Mouse (Mus musculus): Measurements from ENCODE around the gene Ksr2. TPM values are rescaled to one million over a fixed set of nuclear protein-coding genes. Genes with fewer than 3 reads are reported as not detected.

Ksr2 gene
- polyA plus RNA-seq, 1 experiment from 2014 or later, result 2.1 TPM

GRCm38 (mm10) chr5:117519858-117520495 lies 106.2 kb downstream of the Ksr2 start:
- H3K27me3 ChIP-seq (ENCODE audit: insufficient read depth, poor library complexity, severe bottlenecking), result no peaks in the 10 kb centered on the region
- no peaks in the 10 kb centered on the region for H3K36me3 ChIP-seq
- DNase-seq (ENCODE audit: low spot score), result no peak
- 43% methylated on average over 4 of the region's 4 CpGs for WGBS
- H3K4me3 ChIP-seq, result no peak overlapping the region
- H3K27ac ChIP-seq, result no peak overlapping the region
- H3K9me3 ChIP-seq, result 0 out of 2 replicates have a peak, but pooled peaks cover 3% of the 10 kb centered on the region
- H3K4me1 ChIP-seq (replicated peaks), result peaks cover 3% of the 10 kb centered on the region; the same call in 1 of the 2 replicates

GRCm38 (mm10) chr5:117521156-117521555 lies 107.4 kb downstream of the Ksr2 start:
- Histone ChIP-seq H3K9me3 (0 out of 2 replicates have a peak, but pooled peaks cover 3% of the 10 kb centered on the region), H3K4me3 (no peak overlapping the region), H3K4me1 (replicated peaks) (peaks cover 3% of the 10 kb centered on the region; the same call in 1 of the 2 replicates), H3K36me3 (no peaks in the 10 kb centered on the region), H3K27ac (no peak overlapping the region), H3K27me3 (ENCODE audit: insufficient read depth, poor library complexity, severe bottlenecking) (no peaks in the 10 kb centered on the region)
- WGBS, result 80% methylated on average over 4 of the region's 4 CpGs
- no peak for DNase-seq (ENCODE audit: low spot score)

- Histone ChIP-seq H3K4me3 (no peak overlapping the region), H3K36me3 (no peaks in the 10 kb centered on the region), H3K27me3 (ENCODE audit: insufficient read depth, poor library complexity, severe bottlenecking) (no peaks in the 10 kb centered on the region), H3K27ac (no peak overlapping the region), H3K4me1 (replicated peaks) (peaks cover 3% of the 10 kb centered on the region; the same call in 1 of the 2 replicates), H3K9me3 (0 out of 2 replicates have a peak, but pooled peaks cover 3% of the 10 kb centered on the region)
- DNase-seq (ENCODE audit: low spot score), result no peak
- WGBS, result 92% methylated on average over 4 of the region's 4 CpGs
These were observed 107.9 kb downstream of the Ksr2 start for GRCm38 (mm10) chr5:117521701-117522100.

- no peaks in the 10 kb centered on the region for H3K27me3 ChIP-seq (ENCODE audit: insufficient read depth, poor library complexity, severe bottlenecking)
- no peak overlapping the region for H3K27ac ChIP-seq
- WGBS, result 71% methylated on average over 4 of the region's 4 CpGs
- no peak for DNase-seq (ENCODE audit: low spot score)
- H3K36me3 ChIP-seq, result no peaks in the 10 kb centered on the region
- H3K4me3 ChIP-seq, result no peak overlapping the region
- no peaks in the 10 kb centered on the region for H3K4me1 ChIP-seq (replicated peaks)
- H3K9me3 ChIP-seq, result 0 out of 2 replicates have a peak, but pooled peaks cover 3% of the 10 kb centered on the region
These were observed 108.7 kb downstream of the Ksr2 start for GRCm38 (mm10) chr5:117522471-117522870.

- Histone ChIP-seq H3K9me3 (0 out of 2 replicates have a peak, but pooled peaks cover 3% of the 10 kb centered on the region), H3K4me1 (replicated peaks) (no peaks in the 10 kb centered on the region), H3K4me3 (no peak overlapping the region), H3K36me3 (no peaks in the 10 kb centered on the region), H3K27me3 (ENCODE audit: insufficient read depth, poor library complexity, severe bottlenecking) (no peaks in the 10 kb centered on the region), H3K27ac (no peak overlapping the region)
- 83% methylated on average over 10 of the region's 10 CpGs for WGBS
- no peak for DNase-seq (ENCODE audit: low spot score)
These were observed 109.2 kb downstream of the Ksr2 start for GRCm38 (mm10) chr5:117523010-117523409.

- Histone ChIP-seq H3K27ac (no peak overlapping the region), H3K4me1 (replicated peaks) (peaks cover 19% of the 10 kb centered on the region), H3K9me3 (no peaks in the 10 kb centered on the region), H3K27me3 (ENCODE audit: insufficient read depth, poor library complexity, severe bottlenecking) (peaks cover 39% of the 10 kb centered on the region), H3K4me3 (no peak overlapping the region), H3K36me3 (no peaks in the 10 kb centered on the region)
- DNase-seq (ENCODE audit: low spot score), result no peak
- WGBS, result 75% methylated on average over 6 of the region's 6 CpGs
These were observed 117.2 kb downstream of the Ksr2 start for GRCm38 (mm10) chr5:117530991-117531390.

GRCm38 (mm10) chr5:117539221-117539620 lies 125.4 kb downstream of the Ksr2 start:
- Histone ChIP-seq H3K9me3 (peaks cover 6% of the 10 kb centered on the region; the same call in 1 of the 2 replicates), H3K4me3 (no peak overlapping the region), H3K27ac (no peak overlapping the region), H3K4me1 (replicated peaks) (peaks cover 10% of the 10 kb centered on the region), H3K27me3 (ENCODE audit: insufficient read depth, poor library complexity, severe bottlenecking) (peaks cover 15% of the 10 kb centered on the region), H3K36me3 (no peaks in the 10 kb centered on the region)
- 81% methylated on average over 3 of the region's 3 CpGs for WGBS
- DNase-seq (ENCODE audit: low spot score), result no peak

- 70% methylated on average over 8 of the region's 8 CpGs for WGBS
- Histone ChIP-seq H3K4me3 (no peak overlapping the region), H3K27ac (no peak overlapping the region), H3K27me3 (ENCODE audit: insufficient read depth, poor library complexity, severe bottlenecking) (no peaks in the 10 kb centered on the region), H3K36me3 (no peaks in the 10 kb centered on the region), H3K4me1 (replicated peaks) (peaks cover 11% of the 10 kb centered on the region), H3K9me3 (peaks cover 6% of the 10 kb centered on the region; the same call in 1 of the 2 replicates)
- no peak for DNase-seq (ENCODE audit: low spot score)
These were observed 127.9 kb downstream of the Ksr2 start for GRCm38 (mm10) chr5:117541654-117542053.

- Histone ChIP-seq H3K27ac (no peak overlapping the region), H3K4me3 (no peak overlapping the region), H3K4me1 (replicated peaks) (peaks cover 5% of the 10 kb centered on the region; the same call in 1 of the 2 replicates), H3K36me3 (no peaks in the 10 kb centered on the region), H3K9me3 (peaks cover 6% of the 10 kb centered on the region; the same call in 1 of the 2 replicates), H3K27me3 (ENCODE audit: insufficient read depth, poor library complexity, severe bottlenecking) (no peaks in the 10 kb centered on the region)
- DNase-seq (ENCODE audit: low spot score), result no peak
- WGBS, result 81% methylated on average over 25 of the region's 25 CpGs
These were observed 133.0 kb downstream of the Ksr2 start for GRCm38 (mm10) chr5:117546694-117547268.

- Histone ChIP-seq H3K4me1 (replicated peaks) (no peaks in the 10 kb centered on the region), H3K36me3 (no peaks in the 10 kb centered on the region), H3K4me3 (no peak overlapping the region), H3K9me3 (peaks cover 8% of the 10 kb centered on the region; the same call in 1 of the 2 replicates), H3K27ac (no peak overlapping the region), H3K27me3 (ENCODE audit: insufficient read depth, poor library complexity, severe bottlenecking) (no peaks in the 10 kb centered on the region)
- 75% methylated on average over 9 of the region's 9 CpGs for WGBS
- DNase-seq (ENCODE audit: low spot score), result no peak
These were observed 137.2 kb downstream of the Ksr2 start for GRCm38 (mm10) chr5:117550992-117551391.

GRCm38 (mm10) chr5:117552096-117552495 lies 138.3 kb downstream of the Ksr2 start:
- DNase-seq (ENCODE audit: low spot score), result no peak
- Histone ChIP-seq H3K9me3 (peaks cover 8% of the 10 kb centered on the region; the same call in 1 of the 2 replicates), H3K27ac (no peak overlapping the region), H3K36me3 (no peaks in the 10 kb centered on the region), H3K4me3 (no peak overlapping the region), H3K4me1 (replicated peaks) (no peaks in the 10 kb centered on the region), H3K27me3 (ENCODE audit: insufficient read depth, poor library complexity, severe bottlenecking) (no peaks in the 10 kb centered on the region)
- 93% methylated on average over 8 of the region's 8 CpGs for WGBS

GRCm38 (mm10) chr5:117554505-117554904 lies 140.7 kb downstream of the Ksr2 start:
- Histone ChIP-seq H3K4me1 (replicated peaks) (no peaks in the 10 kb centered on the region), H3K36me3 (no peaks in the 10 kb centered on the region), H3K9me3 (peaks cover 8% of the 10 kb centered on the region; the same call in 1 of the 2 replicates), H3K27ac (no peak overlapping the region), H3K27me3 (ENCODE audit: insufficient read depth, poor library complexity, severe bottlenecking) (no peaks in the 10 kb centered on the region), H3K4me3 (no peak overlapping the region)
- 93% methylated on average over 4 of the region's 4 CpGs for WGBS
- no peak for DNase-seq (ENCODE audit: low spot score)

- Histone ChIP-seq H3K27me3 (ENCODE audit: insufficient read depth, poor library complexity, severe bottlenecking) (no peaks in the 10 kb centered on the region), H3K27ac (no peak overlapping the region), H3K4me1 (replicated peaks) (no peaks in the 10 kb centered on the region), H3K9me3 (peaks cover 8% of the 10 kb centered on the region; the same call in 1 of the 2 replicates), H3K4me3 (no peak overlapping the region), H3K36me3 (no peaks in the 10 kb centered on the region)
- 87% methylated on average over 9 of the region's 9 CpGs for WGBS
- DNase-seq (ENCODE audit: low spot score), result no peak
These were observed 142.8 kb downstream of the Ksr2 start for GRCm38 (mm10) chr5:117556570-117556969.

Data from hindbrain, embryonic 10.5 days (tissue).